Mouse (Mus musculus) T-helper 17 cell (primary cell): ENCODE measurements around the gene Traf4.
"Not testable (repeated sequence)": the region's sequence is repeated elsewhere in the genome, so short reads cannot be mapped to it uniquely, and the experiment has no call there.

Experiments
- in situ Hi-C, 2 experiments: fragments of 300-600 bp; cut with MboI, MseI; formaldehyde crosslinking; loops; 1 replicate in 1 of 2; 2 replicates in 1 of 2; pipeline ENCODE4 v1.15.1; 2025; ENCODE audit warnings: high pct_unique_total_duplicates in 2 of 2

Gene Traf4

DNA sequence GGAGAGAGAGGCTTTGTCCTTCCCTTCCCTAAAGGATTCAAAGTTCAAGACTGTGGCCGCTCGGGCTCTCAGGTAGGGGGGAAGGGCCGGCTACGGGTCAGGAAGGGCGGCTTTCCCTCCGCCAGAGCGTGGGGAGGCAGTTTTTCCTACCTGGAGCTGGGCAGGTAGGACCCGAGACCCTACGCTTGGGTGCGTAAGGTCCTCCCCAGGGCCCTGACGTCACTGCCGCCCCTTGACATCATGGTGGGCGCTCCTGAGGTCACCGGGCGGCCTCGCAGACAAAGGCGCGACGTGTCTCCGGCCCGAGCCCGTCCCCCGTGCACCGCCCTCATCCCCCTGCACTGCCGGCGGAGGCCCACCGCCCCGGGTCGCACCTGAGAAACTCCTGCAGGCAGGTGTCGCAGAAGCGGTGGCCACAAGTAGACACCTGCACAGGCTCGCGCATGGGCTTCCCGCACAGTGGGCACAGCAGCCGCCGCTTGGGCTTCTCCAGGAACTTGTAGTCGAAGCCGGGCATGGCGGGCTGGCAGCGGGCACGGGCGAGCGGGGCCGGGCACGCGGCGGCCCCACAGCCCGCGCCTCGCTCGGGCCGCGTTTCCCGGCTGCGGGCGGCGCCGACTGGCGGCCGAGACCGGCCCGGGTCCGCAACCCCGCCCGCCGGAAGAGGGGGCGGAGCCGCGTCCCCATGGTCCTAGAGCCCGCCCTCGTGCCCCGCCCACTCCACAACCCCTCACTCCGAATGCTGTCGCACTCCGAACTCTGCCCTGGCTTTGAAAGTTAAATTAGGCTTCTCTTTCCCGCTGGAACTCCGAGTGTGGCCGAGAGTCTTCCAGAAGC lies at the start of gene Traf4:
Gene Traf4 (minus strand): TSS at position 666 of the 837 bp plus-strand sequence.
- in situ Hi-C loops = loop anchor here in 1 of 2 experiments (5.0 kb wide), 1 partner anchor 83 kb away; the partner anchor contains the start of gene Eral1

- in situ Hi-C loops = no loop called here
These were observed 47.9 kb upstream of the Traf4 start for GRCm38 (mm10) chr11:78213086-78213817.

DNA sequence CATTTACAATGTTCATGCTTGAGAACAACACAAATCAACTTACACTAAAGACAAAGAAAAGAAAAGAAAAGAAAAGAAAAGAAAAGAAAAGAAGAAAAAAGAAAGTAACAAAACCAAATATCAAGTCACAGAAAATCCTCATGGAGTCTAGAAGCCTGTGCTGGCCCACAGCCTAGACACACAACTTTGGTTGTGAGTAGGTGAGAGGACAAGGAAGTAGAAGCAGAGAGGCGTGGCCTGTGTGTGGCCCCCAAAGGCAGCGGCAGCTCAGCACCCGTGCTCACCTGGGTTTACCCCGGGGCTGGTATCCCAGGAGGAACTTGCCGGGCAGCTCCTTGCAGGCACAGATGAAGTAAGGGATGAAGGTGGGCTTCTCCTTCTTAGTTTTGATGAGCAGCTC lies 46.1 kb upstream of the Traf4 start:
- in situ Hi-C loops = no loop called here

- in situ Hi-C loops = no loop called here
These were observed 45.2 kb upstream of the Traf4 start for GRCm38 (mm10) chr11:78210615-78211014.

GRCm38 (mm10) chr11:78209886-78210285 lies 44.5 kb upstream of the Traf4 start:
- in situ Hi-C loops = no loop called here

DNA sequence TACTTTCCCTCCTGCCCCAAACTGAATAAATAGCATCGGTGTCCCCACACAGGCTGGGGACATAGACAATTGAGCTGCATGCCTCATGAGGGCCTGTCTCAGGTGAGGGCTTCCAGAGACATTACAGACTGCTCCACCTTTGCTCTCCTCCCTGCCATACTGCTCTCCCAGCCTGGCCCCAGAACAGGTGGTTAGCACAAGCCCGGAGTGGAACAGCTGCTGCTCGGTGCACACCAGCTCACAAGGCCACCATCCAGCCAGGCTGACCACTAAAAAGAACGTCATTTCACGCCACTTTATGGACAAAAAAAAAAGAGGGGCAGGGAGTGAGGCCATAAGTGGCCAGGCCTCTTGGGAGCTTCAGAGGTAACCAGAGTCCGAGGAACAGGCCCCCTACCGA lies 41.8 kb upstream of the Traf4 start:
- in situ Hi-C loops = no loop called here

DNA sequence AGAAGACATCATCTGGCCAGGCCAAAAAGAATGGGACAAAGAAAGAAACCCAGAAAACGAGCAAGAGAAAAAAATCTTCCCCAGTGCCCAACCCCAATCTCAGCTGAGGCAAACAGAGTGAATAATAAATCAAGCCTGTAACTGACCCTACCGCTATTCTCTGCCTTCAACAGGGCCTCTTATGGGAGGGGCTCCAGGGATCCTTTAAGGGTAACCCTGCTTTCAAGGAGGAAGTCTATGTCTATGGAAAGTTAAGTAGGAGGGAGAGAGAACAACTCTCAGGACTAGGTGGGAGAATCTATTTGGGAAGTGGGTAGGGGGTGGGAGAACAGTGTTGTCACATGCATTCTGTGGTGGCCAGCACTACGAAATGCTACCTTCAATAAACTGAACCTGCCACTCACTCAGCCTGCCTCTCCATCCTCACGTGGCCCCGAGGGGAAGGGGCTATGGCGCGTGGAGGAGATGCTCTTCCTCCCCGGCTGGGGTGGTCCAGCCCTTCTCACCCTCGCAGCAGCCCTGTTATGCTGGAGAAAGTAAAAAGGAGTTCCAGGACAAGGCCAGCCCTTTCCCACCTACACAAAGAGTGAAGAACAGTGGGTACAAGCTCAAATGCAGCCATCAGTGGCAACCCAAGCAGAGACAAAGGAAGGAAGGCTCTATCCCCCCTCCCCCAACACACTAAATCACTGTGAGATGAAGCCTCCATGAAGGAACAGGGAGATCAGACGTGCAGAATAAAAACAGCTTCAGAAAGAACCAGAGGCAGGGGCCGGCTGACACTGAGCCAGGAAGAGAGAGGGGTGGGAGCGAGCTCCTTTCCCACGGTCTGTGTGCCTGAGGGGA lies 40.2 kb upstream of the Traf4 start:
- in situ Hi-C loops = no loop called here

DNA sequence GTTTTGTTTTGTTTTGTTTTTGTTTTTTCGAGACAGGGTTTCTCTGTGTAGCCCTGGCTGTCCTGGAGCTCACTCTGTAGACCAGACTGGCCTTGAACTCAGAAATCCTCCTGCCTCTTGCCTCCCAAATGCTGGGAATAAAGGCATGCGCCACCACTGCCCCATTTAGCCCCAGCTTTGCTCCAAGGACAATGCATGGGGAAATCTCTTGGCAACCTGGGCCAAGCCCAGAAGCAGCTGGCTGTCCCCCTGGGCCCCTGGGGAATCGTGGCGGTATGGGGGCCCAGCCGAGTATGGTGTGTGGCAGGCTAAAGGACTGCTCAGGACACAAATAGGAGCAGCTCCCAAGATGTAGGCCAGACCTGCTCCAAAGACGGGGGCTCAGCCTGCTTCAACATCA lies 38.9 kb upstream of the Traf4 start:
- in situ Hi-C loops = no loop called here

GRCm38 (mm10) chr11:78202372-78202771 lies 37.0 kb upstream of the Traf4 start:
- in situ Hi-C loops = no loop called here

DNA sequence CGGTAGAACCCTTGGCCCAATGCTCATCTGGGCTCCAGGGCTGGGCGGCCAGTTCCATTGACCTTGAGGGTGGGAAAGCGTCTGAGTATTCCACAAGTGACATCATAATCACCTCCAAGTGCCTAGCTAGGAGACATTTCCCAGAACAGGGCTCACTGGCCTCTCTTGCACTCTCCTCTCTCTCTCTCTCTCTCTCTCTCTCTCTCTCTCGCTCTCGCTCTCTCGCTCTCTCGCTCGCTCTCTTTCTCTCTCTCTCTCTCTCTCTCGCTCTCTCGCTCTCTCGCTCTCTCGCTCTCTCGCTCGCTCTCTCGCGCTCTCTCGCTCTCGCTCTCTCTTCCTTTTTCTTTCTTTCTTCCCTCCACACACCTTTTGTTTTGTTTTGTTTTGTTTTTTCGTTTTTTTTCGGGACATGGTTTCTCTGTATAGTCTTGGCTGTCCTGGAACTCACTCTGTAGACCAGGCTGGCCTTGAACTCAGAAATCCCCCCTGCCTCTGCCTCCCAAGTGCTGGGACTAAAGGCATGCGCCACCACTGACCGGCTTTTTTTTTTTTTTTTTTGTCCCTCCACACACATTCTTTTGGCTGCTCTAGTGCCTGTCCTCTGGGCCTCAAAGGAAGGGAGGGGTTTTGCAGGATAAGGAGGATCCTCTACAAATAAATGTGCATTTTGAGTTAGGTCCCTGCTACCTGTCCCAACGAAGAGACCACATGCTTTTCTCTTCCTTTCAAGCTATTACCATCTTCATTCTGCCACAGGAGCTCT lies 29.9 kb upstream of the Traf4 start:
- in situ Hi-C loops = no loop called here

DNA sequence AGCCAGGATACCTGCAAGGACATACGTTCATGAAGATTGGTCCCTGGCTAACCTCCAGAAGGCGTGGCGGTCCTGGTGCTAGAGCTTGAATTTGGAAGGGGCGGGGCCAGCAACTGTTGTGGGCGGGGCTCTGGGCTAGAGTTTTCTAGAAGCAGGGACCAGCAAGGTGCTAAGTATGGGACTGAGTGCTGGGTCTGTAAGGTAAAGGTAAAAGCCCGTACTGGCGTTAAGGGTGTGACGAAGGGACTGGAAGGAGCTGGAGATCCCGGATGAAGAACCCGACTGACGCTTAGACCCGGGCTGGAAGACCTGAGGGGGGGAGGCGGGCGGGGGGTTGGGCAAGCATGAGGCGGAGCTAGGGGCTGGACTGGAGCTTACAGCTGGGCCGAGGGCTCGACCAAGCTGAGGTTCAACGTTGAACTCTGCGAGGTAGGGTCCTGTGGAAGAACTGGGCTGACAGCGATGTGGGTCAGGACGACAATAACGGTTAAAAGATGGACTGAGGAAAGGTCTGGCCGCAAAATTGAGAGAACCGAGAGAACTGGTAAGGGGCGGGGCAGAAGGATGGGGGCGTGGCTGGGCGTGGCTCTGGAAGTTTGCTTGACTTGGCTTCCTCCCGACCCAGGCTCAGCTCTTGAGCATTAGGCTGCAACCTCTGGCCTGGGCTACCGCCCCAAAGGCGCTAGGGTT lies 29.2 kb upstream of the Traf4 start:
- in situ Hi-C loops = no loop called here

- in situ Hi-C loops = no loop called here
These were observed 27.7 kb upstream of the Traf4 start, which contains the start of gene Proca1 for GRCm38 (mm10) chr11:78193113-78193512. TSS of gene Proca1 (plus strand) at chr11:78193392.

DNA sequence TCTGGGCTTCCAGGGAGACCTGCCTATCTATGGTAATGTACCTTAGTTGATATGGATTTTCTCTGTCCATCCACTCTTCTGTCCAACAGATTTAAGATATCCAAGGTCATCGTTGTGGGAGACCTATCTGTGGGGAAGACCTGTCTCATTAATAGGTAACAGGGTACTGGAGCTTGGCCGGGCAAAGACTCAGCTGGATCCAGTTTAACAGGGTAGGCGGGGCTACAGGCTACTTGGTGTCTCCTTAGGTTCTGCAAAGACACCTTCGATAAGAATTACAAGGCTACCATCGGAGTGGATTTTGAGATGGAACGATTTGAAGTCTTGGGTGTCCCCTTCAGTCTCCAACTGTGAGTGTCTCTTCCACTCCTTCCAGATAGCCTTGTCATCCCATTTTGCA lies 24.7 kb upstream of the Traf4 start:
- in situ Hi-C loops = no loop called here

- in situ Hi-C loops = no loop called here
These were observed 24.0 kb upstream of the Traf4 start for GRCm38 (mm10) chr11:78189234-78190040.

DNA sequence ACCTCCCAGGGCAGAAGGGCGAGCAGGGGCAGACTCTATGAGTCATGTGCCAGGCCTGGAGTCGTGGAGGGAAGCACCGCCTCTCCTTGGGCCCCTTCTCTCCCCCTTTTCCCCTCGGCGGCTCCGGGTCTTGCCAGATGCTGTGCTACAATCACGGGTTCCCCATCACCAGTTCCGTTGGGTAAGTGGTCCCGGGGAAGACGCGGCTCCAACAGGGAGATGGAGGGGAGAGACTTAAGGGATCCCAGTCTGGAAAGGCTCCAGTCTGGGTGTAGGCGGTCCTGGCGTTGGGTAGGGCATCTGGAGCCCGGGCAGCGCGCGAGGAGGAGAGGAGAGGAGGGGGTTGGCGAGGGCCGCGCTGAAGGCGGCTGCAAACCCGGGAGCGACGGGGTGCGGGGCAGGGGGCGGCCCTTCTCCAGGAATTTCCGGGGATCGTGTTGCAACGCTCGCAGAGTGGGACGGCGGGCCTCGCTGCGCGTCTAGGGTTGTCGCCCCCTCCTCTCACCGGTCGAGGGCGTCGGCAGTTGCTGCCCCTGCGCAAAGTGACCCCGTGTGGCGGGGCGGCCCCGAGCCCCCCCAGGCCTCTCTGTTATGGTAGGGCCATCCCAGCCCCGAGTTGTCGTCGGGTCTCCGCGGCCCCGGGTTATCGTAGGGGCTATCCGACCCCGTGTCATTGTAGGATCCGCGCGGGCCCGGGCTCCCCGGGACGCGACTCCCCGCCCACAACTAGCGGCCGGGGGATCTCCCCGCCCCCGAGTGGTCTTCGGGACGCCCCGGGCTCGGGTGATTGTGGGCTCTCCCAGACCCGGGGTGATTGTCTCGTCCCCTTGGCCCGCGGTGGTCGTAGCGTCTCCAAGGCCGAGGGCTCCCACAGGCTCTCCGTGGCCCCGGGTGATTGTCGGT lies 23.2 kb upstream of the Traf4 start, which contains the start of gene Rab34:
Gene Rab34 (plus strand): TSS at position 100 of the 903 bp plus-strand sequence.
- in situ Hi-C loops = no loop called here

- in situ Hi-C loops = not testable (repeated sequence)
These were observed 19.3 kb upstream of the Traf4 start for GRCm38 (mm10) chr11:78184702-78185101.

DNA sequence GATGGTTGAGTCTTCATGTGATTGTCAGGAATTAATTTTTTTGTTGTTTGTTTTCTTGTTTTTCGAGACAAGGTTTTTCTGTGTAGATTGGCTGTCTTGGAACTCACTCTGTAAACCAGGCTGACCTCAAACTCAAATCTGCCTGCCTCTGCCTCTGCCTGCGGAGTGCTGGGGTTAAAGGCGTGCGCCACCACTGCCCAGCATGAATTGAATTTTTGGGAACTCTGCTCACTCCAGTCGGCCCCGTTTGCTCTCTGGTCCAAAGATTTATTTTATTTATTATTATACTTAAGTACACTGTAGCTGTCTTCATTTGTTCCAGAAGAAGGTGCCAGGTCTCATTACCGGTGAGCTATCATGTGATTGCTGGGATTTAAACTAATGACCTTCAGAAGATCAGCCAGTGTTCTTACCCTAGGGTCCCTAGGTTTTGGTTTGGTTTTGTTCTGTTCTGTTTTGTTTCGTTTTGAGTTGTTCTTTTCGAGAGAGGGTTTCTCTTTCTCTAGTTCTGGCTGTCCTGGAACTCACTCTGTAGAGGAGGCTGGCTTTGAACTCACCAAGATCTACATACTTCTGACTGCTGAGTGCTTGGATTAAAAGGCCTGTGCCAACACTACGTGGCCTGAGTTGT lies 18.6 kb upstream of the Traf4 start:
- in situ Hi-C loops = no loop called here
